Mouse (Mus musculus) megakaryocyte, embryonic 14.5 days (primary cell): ENCODE data around the gene Sfi1.

ENCODE experiments used
- FLI1 ChIP-seq: IDR thresholded peaks from 2 replicates; pipeline ENCODE4 v1.6.1; 2012; ENCODE audit warnings: low read length, inconsistent platforms, mixed read lengths
- GATA1 ChIP-seq: IDR thresholded peaks from 3 replicates; pipeline ENCODE4 v1.6.1; 2012; ENCODE audit warnings: mixed read lengths, low read length, inconsistent platforms, borderline replicate concordance

DNA sequence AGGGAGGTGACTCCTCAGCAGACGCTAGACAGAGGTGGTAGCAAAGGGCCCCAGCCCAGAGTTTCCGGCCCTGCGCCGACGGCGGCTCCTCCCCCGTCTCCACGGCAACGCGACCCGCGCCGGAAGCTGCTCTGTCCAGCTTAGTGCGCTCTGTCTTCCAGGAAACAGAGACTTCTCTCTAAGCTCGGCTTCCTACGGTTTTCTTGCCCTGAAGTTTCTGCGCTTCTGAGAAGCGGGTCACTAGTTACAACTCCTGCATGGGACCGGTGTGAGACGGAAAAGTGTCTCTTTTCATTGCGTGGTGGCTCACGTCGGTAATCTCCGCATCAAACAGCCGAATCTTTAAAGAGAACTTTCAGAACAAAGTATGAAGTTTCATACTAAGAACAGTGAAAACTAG lies at the start of gene Sfi1:
- TF ChIP-seq GATA1 (no peak), FLI1 (no peak)
